Comparison of ENCODE assay signal across 7 mouse cellular contexts in genomic region chr9:121108110-121108509, GRCm38 (mm10).
DNase-seq lines count a peak whose midpoint lies in the region; ATAC-seq and TF ChIP-seq lines count a peak whose summit lies in the region.

No protein-coding gene starts in this region.

- no peak overlapping the region for H3K27ac ChIP-seq in intestine, embryonic 16.5 days (ENCODE audit: low read length)
- no peak overlapping the region for H3K27ac ChIP-seq in midbrain, postnatal 0 days (ENCODE audit: low read depth, low read length)
- no peak overlapping the region for H3K27ac ChIP-seq in stomach, postnatal 0 days (replicated peaks)

- DNase-seq in adrenal gland, adult (ENCODE audit: inconsistent age in 2 of 2, low spot score in 1 of 2), result peak; percentile 66 to 88
- peak; percentile 80 to 91 for DNase-seq in cerebellum, postnatal 14 days
- DNase-seq in frontal cortex, postnatal 36 days (ENCODE audit: low spot score in 2 of 2), result peak; percentile 70 to 71
- peak; percentile 56 to 59 for DNase-seq in left cerebral cortex, postnatal 36 days (ENCODE audit: low spot score in 2 of 2)
- DNase-seq in midbrain, postnatal 0 days (ENCODE audit: low spot score), result peak; percentile 86
- DNase-seq in stomach, postnatal 0 days (ENCODE audit: low spot score), result peak; percentile 87

- TF ChIP-seq CTCF in midbrain, postnatal 0 days (IDR thresholded peaks at IDR 0.05), result peak; percentile 94
- TF ChIP-seq CTCF in stomach, postnatal 0 days (IDR thresholded peaks at IDR 0.05; ENCODE audit: low read depth), result peak; percentile 96

- no peak for TF ChIP-seq EP300 in stomach, postnatal 0 days (optimal IDR thresholded peaks at IDR 0.05)

- no peaks in the 10 kb centered on the region for H3K36me3 ChIP-seq in intestine, embryonic 16.5 days (ENCODE audit: control insufficient read depth, insufficient read depth, low read length)
- no peaks in the 10 kb centered on the region for H3K36me3 ChIP-seq in midbrain, postnatal 0 days (ENCODE audit: insufficient read depth, low read length)
- H3K36me3 ChIP-seq in stomach, postnatal 0 days (ENCODE audit: control insufficient read depth, insufficient read depth, low read length), result no peaks in the 10 kb centered on the region

- no peak overlapping the region for H3K4me2 ChIP-seq in intestine, embryonic 16.5 days (ENCODE audit: low read depth, low read length)
- H3K4me2 ChIP-seq in midbrain, postnatal 0 days (ENCODE audit: low read depth, low read length, poor library complexity, severe bottlenecking), result no peak overlapping the region
- H3K4me2 ChIP-seq in stomach, postnatal 0 days (replicated peaks; ENCODE audit: low read depth), result no peak overlapping the region

- peak; percentile 14; the same call in 1 of the 2 replicates for ATAC-seq in intestine, embryonic 16.5 days
- ATAC-seq in midbrain, postnatal 0 days (ENCODE audit: low FRiP score), result peak; percentile 79
- no peak for ATAC-seq in stomach, postnatal 0 days (ENCODE audit: low FRiP score, low TSS enrichment)

- H3K9ac ChIP-seq in intestine, embryonic 16.5 days (ENCODE audit: low read depth, low read length), result no peak overlapping the region
- no peak overlapping the region for H3K9ac ChIP-seq in midbrain, postnatal 0 days (replicated peaks; ENCODE audit: low read length, poor library complexity, severe bottlenecking)
- H3K9ac ChIP-seq in stomach, postnatal 0 days (ENCODE audit: low read length), result no peak overlapping the region

- peaks cover 10% of the 10 kb centered on the region; the same call in 1 of the 2 replicates for H3K4me1 ChIP-seq in intestine, embryonic 16.5 days (ENCODE audit: control insufficient read depth, insufficient read depth, low read length)
- peaks cover 13% of the 10 kb centered on the region; the same call in 1 of the 2 replicates for H3K4me1 ChIP-seq in midbrain, postnatal 0 days (ENCODE audit: insufficient read depth, low read length)
- no peaks in the 10 kb centered on the region for H3K4me1 ChIP-seq in stomach, postnatal 0 days (replicated peaks; ENCODE audit: control insufficient read depth, insufficient read depth)

- no peaks in the 10 kb centered on the region for H3K9me3 ChIP-seq in intestine, embryonic 16.5 days (ENCODE audit: control insufficient read depth, low read length)
- H3K9me3 ChIP-seq in midbrain, postnatal 0 days (ENCODE audit: low read length), result no peaks in the 10 kb centered on the region
- no peaks in the 10 kb centered on the region for H3K9me3 ChIP-seq in stomach, postnatal 0 days (ENCODE audit: control insufficient read depth, low read length)

- 23% methylated on average over 10 of the region's 10 CpGs for WGBS in intestine, embryonic 16.5 days
- 11% methylated on average over 9 of the region's 10 CpGs for WGBS in midbrain, postnatal 0 days
- WGBS in stomach, postnatal 0 days, result 20% methylated on average over 10 of the region's 10 CpGs

- H3K4me3 ChIP-seq in intestine, embryonic 16.5 days (ENCODE audit: low read length), result no peak overlapping the region
- no peak overlapping the region for H3K4me3 ChIP-seq in midbrain, postnatal 0 days (ENCODE audit: low read depth, low read length)
- H3K4me3 ChIP-seq in stomach, postnatal 0 days (ENCODE audit: low read depth, low read length), result no peak overlapping the region

- intact Hi-C loops in left cerebral cortex, postnatal 36 days (cut with DNase I), result loop anchor here (5.0 kb wide), 1 partner anchor 134 kb away; no protein-coding TSS in a partner anchor

- H3K27me3 ChIP-seq in intestine, embryonic 16.5 days (replicated peaks; ENCODE audit: control insufficient read depth, insufficient read depth, low read length), result no peaks in the 10 kb centered on the region
- H3K27me3 ChIP-seq in midbrain, postnatal 0 days (ENCODE audit: insufficient read depth, low read length), result no peaks in the 10 kb centered on the region
- H3K27me3 ChIP-seq in stomach, postnatal 0 days (ENCODE audit: control insufficient read depth, insufficient read depth, low read length), result no peaks in the 10 kb centered on the region
